In genomic region chr1:56951525-56951924, GRCm38 (mm10) we compare ENCODE assay signal across 24 mouse cellular contexts. TPM values are rescaled to one million over a fixed set of nuclear protein-coding genes. Genes with fewer than 3 reads are reported as not detected.
DNase-seq lines count a peak whose midpoint lies in the region; ATAC-seq and TF ChIP-seq lines count a peak whose summit lies in the region.
"Had no signal": no experiment of that assay in that cellular context is flagged by ENCODE, and none has a peak within 500 bp of the region (broad histone marks: within the 10 kb centered on the region; RNA-seq: fewer than 3 reads in every experiment).

No protein-coding gene starts in this region.

- 50% methylated on average over 6 of the region's 6 CpGs for WGBS in embryonic facial prominence, embryonic 14.5 days
- WGBS in embryonic facial prominence, embryonic 10.5 days: 75% methylated on average over 6 of the region's 6 CpGs
- WGBS in forebrain, postnatal 0 days: 36% methylated on average over 6 of the region's 6 CpGs
- 60% methylated on average over 6 of the region's 6 CpGs for WGBS in forebrain, embryonic 12.5 days

- TF ChIP-seq POLR2A in CH12.LX (IDR thresholded peaks at IDR 0.05; ENCODE audit: low read depth, low read length): no peak
- TF ChIP-seq POLR2A in cortical plate, adult 2 months (IDR thresholded peaks at IDR 0.05; ENCODE audit: extremely low read depth, insufficient read depth, low read length): no peak

- H3K27me3 ChIP-seq in embryonic facial prominence, embryonic 14.5 days (replicated peaks; ENCODE audit: control insufficient read depth, insufficient read depth, low read length): no peaks in the 10 kb centered on the region
- no peaks in the 10 kb centered on the region for H3K27me3 ChIP-seq in embryonic facial prominence, embryonic 10.5 days (replicated peaks; ENCODE audit: low read depth, poor library complexity, severe bottlenecking)
- no peaks in the 10 kb centered on the region for H3K27me3 ChIP-seq in forebrain, postnatal 0 days (ENCODE audit: insufficient read depth, low read length)
- H3K27me3 ChIP-seq in forebrain, embryonic 12.5 days: no peaks in the 10 kb centered on the region
- H3K27me3 ChIP-seq in CH12.LX (replicated peaks): no peaks in the 10 kb centered on the region
- H3K27me3 ChIP-seq: embryonic facial prominence, embryonic 12.5 days; heart, embryonic 15.5 days; hindbrain, embryonic 13.5 days; Patski had no signal

- H3K4me2 ChIP-seq in embryonic facial prominence, embryonic 14.5 days (ENCODE audit: low read depth, low read length): no peak overlapping the region
- peak overlapping the region; percentile 26 for H3K4me2 ChIP-seq in forebrain, postnatal 0 days (ENCODE audit: low read depth)
- H3K4me2 ChIP-seq in forebrain, embryonic 12.5 days: no peak overlapping the region
- H3K4me2 ChIP-seq in CH12.LX (ENCODE audit: insufficient read depth, low read depth, poor library complexity, severe bottlenecking): no peak overlapping the region; the same call in 1 of the 2 replicates
- H3K4me2 ChIP-seq: embryonic facial prominence, embryonic 12.5 days; heart, embryonic 15.5 days; hindbrain, embryonic 13.5 days had no signal

- 0 out of 2 replicates have a peak, but pooled peaks cover 9% of the 10 kb centered on the region for H3K4me1 ChIP-seq in embryonic facial prominence, embryonic 14.5 days (ENCODE audit: control insufficient read depth, insufficient read depth, low read length)
- H3K4me1 ChIP-seq in embryonic facial prominence, embryonic 10.5 days: peaks cover 8% of the 10 kb centered on the region
- 0 out of 2 replicates have a peak, but pooled peaks cover 5% of the 10 kb centered on the region for H3K4me1 ChIP-seq in forebrain, postnatal 0 days (ENCODE audit: insufficient read depth)
- H3K4me1 ChIP-seq in forebrain, embryonic 12.5 days: no peaks in the 10 kb centered on the region
- H3K4me1 ChIP-seq in CH12.LX (ENCODE audit: control insufficient read depth in 1 of 2, insufficient read depth in 2 of 2): peaks cover 6 to 12% of the 10 kb centered on the region in 2 experiments
- peaks cover 5% of the 10 kb centered on the region for H3K4me1 ChIP-seq in cortical plate, adult 2 months (ENCODE audit: control insufficient read depth, insufficient read depth, low read length)
- H3K4me1 ChIP-seq: heart, embryonic 10.5 days; heart, embryonic 15.5 days; hindbrain, embryonic 13.5 days had no signal

- peaks cover 5% of the 10 kb centered on the region; the same call in 1 of the 2 replicates for H3K36me3 ChIP-seq in embryonic facial prominence, embryonic 14.5 days (ENCODE audit: control insufficient read depth, insufficient read depth, low read length)
- H3K36me3 ChIP-seq in embryonic facial prominence, embryonic 10.5 days (replicated peaks): peaks cover 31% of the 10 kb centered on the region
- no peaks in the 10 kb centered on the region; the same call in 1 of the 2 replicates for H3K36me3 ChIP-seq in forebrain, postnatal 0 days (ENCODE audit: insufficient read depth)
- H3K36me3 ChIP-seq in forebrain, embryonic 12.5 days (replicated peaks): 0 out of 2 replicates have a peak, but pooled peaks cover 2% of the 10 kb centered on the region
- peaks cover 15 to 61% of the 10 kb centered on the region in 2 experiments for H3K36me3 ChIP-seq in CH12.LX (replicated peaks in 1 of 2; ENCODE audit: control insufficient read depth in 1 of 2, insufficient read depth in 1 of 2, low read length in 1 of 2)
- H3K36me3 ChIP-seq: embryonic facial prominence, embryonic 12.5 days; heart, embryonic 10.5 days; heart, embryonic 15.5 days; hindbrain, embryonic 13.5 days had no signal

- no peak for DNase-seq in embryonic facial prominence, embryonic 14.5 days (ENCODE audit: low spot score)
- DNase-seq in embryonic facial prominence, embryonic 10.5 days (ENCODE audit: low spot score): no peak
- no peak for DNase-seq in forebrain, postnatal 0 days
- DNase-seq in CH12.LX (ENCODE audit: extremely low read depth): no peak
- DNase-seq in gastrocnemius, adult 18-20 months (ENCODE audit: low spot score): no peak
- DNase-seq in right cerebral cortex, postnatal 25 days: no peak
- DNase-seq: adrenal gland, adult 2 months; adrenal gland, postnatal 25 days; B cell, adult 2 months; cerebellum, adult 2 months; embryo, embryonic 11 days; gastrocnemius, postnatal 36 days; heart, adult 18-20 months; heart, postnatal 14 days; kidney, adult 8-10 months had no signal

- no peak for ATAC-seq in embryonic facial prominence, embryonic 14.5 days (ENCODE audit: low read depth)
- peak; percentile 37 for ATAC-seq in forebrain, postnatal 0 days
- no peak for ATAC-seq in forebrain, embryonic 12.5 days (ENCODE audit: low FRiP score)
- ATAC-seq: CD4-positive, CD25-positive, alpha-beta regulatory T cell, adult 4 months; hindbrain, postnatal 0 days; Patski had no signal

- in situ Hi-C loops in CH12.LX (cut with MboI; ENCODE audit: low pct_ligation_motif_present, low pct_unique_long_range_greater_than_20kb, low sequenced_read_pairs): no loop called here

- no peak for TF ChIP-seq EP300 in CH12.LX (IDR thresholded peaks at IDR 0.05; ENCODE audit: low read length)

- H3K4me3 ChIP-seq in embryonic facial prominence, embryonic 14.5 days (ENCODE audit: low read depth, low read length): no peak overlapping the region
- no peak overlapping the region for H3K4me3 ChIP-seq in embryonic facial prominence, embryonic 10.5 days
- H3K4me3 ChIP-seq in forebrain, postnatal 0 days (ENCODE audit: low read depth, low read length): no peak overlapping the region
- no peak overlapping the region for H3K4me3 ChIP-seq in forebrain, embryonic 12.5 days (replicated peaks)
- H3K4me3 ChIP-seq in CH12.LX (replicated peaks in 1 of 3; ENCODE audit: low read depth in 2 of 3, low read length in 2 of 3, poor library complexity in 1 of 3): no peak overlapping the region
- no peak overlapping the region for H3K4me3 ChIP-seq in cortical plate, adult 2 months (ENCODE audit: insufficient read depth, low read length)
- H3K4me3 ChIP-seq: embryonic facial prominence, embryonic 12.5 days; heart, embryonic 10.5 days; heart, embryonic 15.5 days; hindbrain, embryonic 13.5 days had no signal

- no peak for TF ChIP-seq CTCF in forebrain, postnatal 0 days (IDR thresholded peaks at IDR 0.05; ENCODE audit: low read depth)
- no peak for TF ChIP-seq CTCF in CH12.LX (conservative IDR thresholded peaks at IDR 0.05 in 1 of 2, IDR thresholded peaks at IDR 0.05 in 1 of 2; ENCODE audit: low read depth in 2 of 2, low read length in 2 of 2)
- TF ChIP-seq CTCF in cortical plate, adult 2 months (IDR thresholded peaks at IDR 0.05; ENCODE audit: extremely low read depth, insufficient read depth, low read length): no peak

- no peak overlapping the region for H3K27ac ChIP-seq in embryonic facial prominence, embryonic 14.5 days (replicated peaks; ENCODE audit: low read depth, low read length)
- H3K27ac ChIP-seq in embryonic facial prominence, embryonic 10.5 days (replicated peaks): no peak overlapping the region
- H3K27ac ChIP-seq in forebrain, postnatal 0 days (ENCODE audit: low read depth, low read length): peak overlapping the region; percentile 66
- no peak overlapping the region for H3K27ac ChIP-seq in forebrain, embryonic 12.5 days
- H3K27ac ChIP-seq in CH12.LX (ENCODE audit: insufficient read depth, low read depth): peak overlapping the region; percentile 34
- H3K27ac ChIP-seq in cortical plate, adult 2 months (ENCODE audit: insufficient read depth, low read length): peak overlapping the region; percentile 81
- H3K27ac ChIP-seq: embryonic facial prominence, embryonic 12.5 days; heart, embryonic 10.5 days; heart, embryonic 15.5 days; hindbrain, embryonic 13.5 days; hindbrain, postnatal 0 days had no signal

- peak overlapping the region; percentile 25; the same call in 1 of the 2 replicates for H3K9ac ChIP-seq in embryonic facial prominence, embryonic 14.5 days (ENCODE audit: low read depth, low read length)
- peak overlapping the region; percentile 26 for H3K9ac ChIP-seq in forebrain, postnatal 0 days
- no peak overlapping the region for H3K9ac ChIP-seq in forebrain, embryonic 12.5 days
- no peak overlapping the region for H3K9ac ChIP-seq in CH12.LX (ENCODE audit: insufficient read depth, low read depth)
- H3K9ac ChIP-seq: embryonic facial prominence, embryonic 12.5 days; heart, embryonic 15.5 days; hindbrain, embryonic 13.5 days had no signal

- no peak for TF ChIP-seq RAD21 in CH12.LX (IDR thresholded peaks at IDR 0.05; ENCODE audit: low read depth, low read length)

- H3K9me3 ChIP-seq in embryonic facial prominence, embryonic 14.5 days (ENCODE audit: control insufficient read depth, low read length): no peaks in the 10 kb centered on the region
- H3K9me3 ChIP-seq in embryonic facial prominence, embryonic 10.5 days: no peaks in the 10 kb centered on the region
- H3K9me3 ChIP-seq in forebrain, postnatal 0 days (ENCODE audit: low read length): no peaks in the 10 kb centered on the region
- no peaks in the 10 kb centered on the region for H3K9me3 ChIP-seq in forebrain, embryonic 12.5 days
- no peaks in the 10 kb centered on the region for H3K9me3 ChIP-seq in CH12.LX (replicated peaks; ENCODE audit: low read length)
- H3K9me3 ChIP-seq: embryonic facial prominence, embryonic 12.5 days; heart, embryonic 10.5 days; heart, embryonic 15.5 days; hindbrain, embryonic 13.5 days had no signal

- dilution Hi-C loops in CH12.LX (cut with MboI; ENCODE audit: extremely low pct_ligation_motif_present, extremely low pct_unique_long_range_greater_than_20kb, low sequenced_read_pairs): no loop called here

- no peaks in the 10 kb centered on the region for H3K79me2 ChIP-seq in CH12.LX (replicated peaks; ENCODE audit: control insufficient read depth, extremely low read depth, insufficient read depth, poor library complexity, severe bottlenecking)

TF ChIP-seq in CH12.LX, 34 proteins besides CTCF, POLR2A, EP300 and RAD21 (continues in another document):
- TF ChIP-seq MXI1 (IDR thresholded peaks at IDR 0.05; ENCODE audit: low read depth, low read length) (no peak), JUND (conservative IDR thresholded peaks at IDR 0.05; ENCODE audit: low read depth, low read length) (no peak), ETS1 (conservative IDR thresholded peaks at IDR 0.05; ENCODE audit: low read depth, low read length) (no peak), IRF4 (IDR thresholded peaks at IDR 0.05; ENCODE audit: low read depth, low read length) (no peak), GABPA (IDR thresholded peaks at IDR 0.05; ENCODE audit: insufficient replicate concordance, low read depth, low read length) (no peak)

RNA-seq across cellular contexts. Expression of gene Satb2, which starts 26.9 kb away (rescaled TPM):
- polyA plus RNA-seq in embryonic facial prominence, embryonic 14.5 days (2014; fragmentation: Nextera tagmentation; extraction: Ambion mirVana): 13.6 and 16.0 TPM in 2 replicates
- 9.0 and 11.3 TPM in 2 replicates for polyA plus RNA-seq in embryonic facial prominence, embryonic 10.5 days (2016; fragmentation: Nextera tagmentation; extraction: Ambion mirVana)
- 57.1 and 106 TPM in 2 replicates for total RNA-seq in forebrain, postnatal 0 days (2014; rRNA removed)
- polyA plus RNA-seq in forebrain, postnatal 0 days (2015; fragmentation: Nextera tagmentation; extraction: Ambion mirVana): 21.7 and 43.1 TPM in 2 replicates
- 2.5 and 2.6 TPM in 2 replicates for polyA plus RNA-seq in forebrain, embryonic 12.5 days (2016; fragmentation: Nextera tagmentation; extraction: Ambion mirVana)
- 1.6 and 2.1 TPM in 2 replicates for total RNA-seq in CH12.LX (2012; rRNA removed)
- total RNA-seq in CH12.LX (2014; rRNA removed): 1.4 and 2.0 TPM in 2 replicates
- polyA plus RNA-seq in CH12.LX (2012; ENCODE audit: insufficient read length, low read depth): 3.7 and 3.9 TPM in 2 replicates
- 34.5 and 35.4 TPM in 2 replicates for polyA plus RNA-seq in cortical plate, adult 2 months (2012; rRNA removed)
- total RNA-seq in gastrocnemius, adult 18-20 months (2021): under 1 TPM; 0.27 to 0.31 TPM
- polyA plus RNA-seq: CD4-positive, CD25-positive, alpha-beta regulatory T cell, adult 4 months had no signal

Comparison
In these comparisons a context has a peak if more than half of its experiments do, and no peak if none do; other contexts are left out.
1. H3K27ac ChIP-seq: peak in forebrain, postnatal 0 days (single experiment), CH12.LX (single experiment) and cortical plate, adult 2 months (single experiment); none in embryonic facial prominence, embryonic 14.5 days (single experiment), embryonic facial prominence, embryonic 10.5 days (single experiment) and forebrain, embryonic 12.5 days (single experiment).
2. H3K9ac ChIP-seq: peak in embryonic facial prominence, embryonic 14.5 days (single experiment) and forebrain, postnatal 0 days (single experiment); none in forebrain, embryonic 12.5 days (single experiment) and CH12.LX (single experiment).